Mouse (Mus musculus) hindbrain, embryonic 15.5 days (tissue): ENCODE data around the gene Syt12. TPM values are rescaled to one million over a fixed set of nuclear protein-coding genes. Genes with fewer than 3 reads are reported as not detected.

Source experiments
- ATAC-seq: fragments of 200-750 bp; cut with Nextera tagmentation; 2 replicates; pipeline ENCODE4 v1.8.0; 2017; ENCODE audit warnings: low read depth, moderate number of reproducible peaks, moderate TSS enrichment; ENCODE audit not compliant: low FRiP score
- H3K27ac ChIP-seq: fragments of 300-500 bp; sonication (generic); replicated peaks from 2 replicates; pipeline ENCODE4 v1.5.1; 2015; ENCODE audit warnings: mild to moderate bottlenecking, inconsistent platforms
- H3K27me3 ChIP-seq: fragments of 300-500 bp; sonication (generic); 2 replicates; pipeline ENCODE4 v1.6.1; 2015; ENCODE audit warnings: control low read depth, inconsistent platforms
- H3K36me3 ChIP-seq: fragments of 300-500 bp; sonication (generic); 2 replicates; pipeline ENCODE4 v1.6.1; 2015; ENCODE audit warnings: control low read depth, inconsistent platforms
- H3K4me1 ChIP-seq: fragments of 300-500 bp; sonication (generic); replicated peaks from 2 replicates; pipeline ENCODE4 v1.6.1; 2015; ENCODE audit warnings: control low read depth, inconsistent platforms
- H3K4me2 ChIP-seq: fragments of 300-500 bp; sonication (generic); 2 replicates; pipeline ENCODE4 v1.6.1; 2015; ENCODE audit warnings: moderate library complexity, mild to moderate bottlenecking, inconsistent platforms
- H3K4me3 ChIP-seq: fragments of 300-500 bp; sonication (generic); 2 replicates; pipeline ENCODE4 v1.5.1; 2015; ENCODE audit warnings: mild to moderate bottlenecking, inconsistent platforms
- H3K9ac ChIP-seq: fragments of 300-500 bp; sonication (generic); 2 replicates; pipeline ENCODE4 v1.6.1; 2015; ENCODE audit warnings: inconsistent platforms
- H3K9me3 ChIP-seq: fragments of 300-500 bp; sonication (generic); 2 replicates; pipeline ENCODE4 v1.6.1; 2016; ENCODE audit warnings: control low read depth, inconsistent platforms
- WGBS: fragments of 180-500 bp; shearing (Covaris S2); methylation state at CpG from one replicate; pipeline ENCODE4 v1.1.7; 2015; 5-methylcytosine and 5-hydroxymethylcytosine counted together
- polyA plus RNA-seq: library from polyadenylated mRNA; unstranded; fragments of >200 nt; fragmentation: Nextera tagmentation; extraction: Ambion mirVana; gene quantifications from 2 replicates; pipeline ENCODE4 v1.2.1, GENCODE M21; 2015

Syt12 gene
- polyA plus RNA-seq, 1 experiment from 2014 or later, result 5.6 TPM

DNA sequence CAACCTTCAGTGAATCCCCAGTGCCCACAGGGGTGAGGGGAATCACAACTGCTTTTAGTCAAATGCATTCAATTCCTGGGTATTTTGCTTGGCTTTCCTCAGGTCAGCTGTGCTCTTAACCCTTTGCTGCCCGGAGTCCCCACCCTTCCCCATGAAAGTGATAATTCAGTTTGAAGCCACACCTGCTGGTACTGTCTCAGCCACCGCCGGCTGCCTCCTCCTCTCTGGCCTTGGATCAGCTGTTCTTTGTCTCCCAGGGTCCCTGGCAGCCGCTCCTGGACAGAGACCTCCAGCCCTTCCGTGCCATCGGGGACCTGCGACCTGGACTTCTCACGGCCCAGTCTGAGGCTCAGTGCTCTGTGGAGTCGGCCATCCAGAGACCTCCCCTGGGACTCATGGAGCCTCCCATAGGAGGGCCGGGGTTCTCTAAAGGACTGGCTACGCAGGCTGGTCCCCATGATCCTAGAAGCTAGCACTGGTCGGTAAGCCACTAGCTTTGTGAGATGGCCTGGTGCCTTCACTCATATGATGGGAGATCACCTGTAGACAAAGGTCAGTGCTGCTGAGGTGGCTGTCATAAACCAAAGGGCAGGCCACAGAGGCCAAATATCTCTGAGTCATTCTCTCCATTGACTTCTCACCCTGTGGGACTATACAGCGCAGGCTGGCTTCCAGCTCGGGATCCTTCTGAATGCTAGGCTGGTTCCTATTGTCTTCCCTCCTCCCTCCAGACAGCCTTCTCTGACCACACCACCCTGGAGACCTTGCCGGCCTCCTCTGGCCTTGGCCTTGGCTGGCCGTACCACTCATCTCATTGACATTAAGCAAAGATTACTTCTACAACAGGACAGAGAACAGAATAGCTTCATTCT is 21.1 kb upstream of the Syt12 start, which contains the start of gene 2010003K11Rik:
Gene 2010003K11Rik (minus strand): TSS at position 522 of the 872 bp plus-strand sequence.
- no peak within 1 kb of the TSS for H3K27ac ChIP-seq
- H3K9me3 ChIP-seq, result no peaks in the 10 kb centered on the region

DNA sequence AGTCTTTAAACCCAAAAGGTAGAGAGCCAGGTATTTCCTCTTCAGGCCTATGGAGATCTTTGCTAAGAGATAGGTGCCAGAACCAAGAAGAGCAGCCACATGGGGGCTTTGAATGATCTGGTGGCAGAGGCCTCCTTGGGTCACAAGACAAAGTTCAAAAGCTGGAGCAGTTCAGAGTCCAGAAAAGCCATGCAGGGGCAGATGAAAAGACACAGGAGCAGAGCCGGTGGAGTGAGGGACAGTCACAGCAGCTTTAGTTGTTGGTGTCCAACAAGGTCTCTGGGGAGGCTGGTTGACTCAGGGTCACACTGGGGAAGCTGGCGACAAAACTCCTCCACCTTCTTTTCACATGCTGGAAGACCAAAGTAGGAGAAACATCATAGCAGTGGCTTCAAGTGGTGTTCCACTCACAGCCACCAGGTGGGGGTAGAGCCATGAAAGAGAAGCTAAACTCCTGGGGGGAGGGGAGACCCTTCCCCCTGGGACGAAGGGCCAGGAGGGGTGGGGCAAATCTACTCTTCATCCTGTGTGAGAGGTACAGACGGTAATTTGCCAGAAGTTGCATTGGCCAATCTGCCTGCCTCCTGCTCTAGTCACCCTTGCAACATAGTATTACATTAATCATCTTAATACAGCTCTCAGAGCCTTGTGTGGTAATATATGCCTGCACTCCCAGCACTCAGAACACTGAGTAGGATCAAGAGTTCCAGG is 20.2 kb upstream of the Syt12 start:
- peaks cover 15% of the 10 kb centered on the region for H3K4me1 ChIP-seq
- H3K36me3 ChIP-seq, result no peaks in the 10 kb centered on the region
- H3K9ac ChIP-seq, result no peak overlapping the region
- H3K27ac ChIP-seq, result no peak overlapping the region
- peak; percentile 67 for ATAC-seq
- 0 out of 2 replicates have a peak overlapping the region, but pooled peaks have one; percentile 26 for H3K4me2 ChIP-seq
- H3K27me3 ChIP-seq, result no peaks in the 10 kb centered on the region
- no peak overlapping the region for H3K4me3 ChIP-seq
- 8% methylated on average over 4 of the region's 4 CpGs for WGBS
- no peaks in the 10 kb centered on the region for H3K9me3 ChIP-seq

More for the DNA sequence above, 21.1 kb upstream of the Syt12 start, which contains the start of gene 2010003K11Rik:
- 51% methylated on average over 16 of the region's 16 CpGs for WGBS
- H3K4me2 ChIP-seq, result 0 out of 2 replicates have a peak within 1 kb of the TSS, but pooled peaks have one; percentile 26
- no peak within 1 kb of the TSS for H3K4me3 ChIP-seq
- H3K36me3 ChIP-seq, result no peaks in the 10 kb centered on the region
- no peak within 1 kb of the TSS for H3K9ac ChIP-seq
- H3K27me3 ChIP-seq, result no peaks in the 10 kb centered on the region
- peaks cover 9% of the 10 kb centered on the region for H3K4me1 ChIP-seq
- ATAC-seq, result no peak

DNA sequence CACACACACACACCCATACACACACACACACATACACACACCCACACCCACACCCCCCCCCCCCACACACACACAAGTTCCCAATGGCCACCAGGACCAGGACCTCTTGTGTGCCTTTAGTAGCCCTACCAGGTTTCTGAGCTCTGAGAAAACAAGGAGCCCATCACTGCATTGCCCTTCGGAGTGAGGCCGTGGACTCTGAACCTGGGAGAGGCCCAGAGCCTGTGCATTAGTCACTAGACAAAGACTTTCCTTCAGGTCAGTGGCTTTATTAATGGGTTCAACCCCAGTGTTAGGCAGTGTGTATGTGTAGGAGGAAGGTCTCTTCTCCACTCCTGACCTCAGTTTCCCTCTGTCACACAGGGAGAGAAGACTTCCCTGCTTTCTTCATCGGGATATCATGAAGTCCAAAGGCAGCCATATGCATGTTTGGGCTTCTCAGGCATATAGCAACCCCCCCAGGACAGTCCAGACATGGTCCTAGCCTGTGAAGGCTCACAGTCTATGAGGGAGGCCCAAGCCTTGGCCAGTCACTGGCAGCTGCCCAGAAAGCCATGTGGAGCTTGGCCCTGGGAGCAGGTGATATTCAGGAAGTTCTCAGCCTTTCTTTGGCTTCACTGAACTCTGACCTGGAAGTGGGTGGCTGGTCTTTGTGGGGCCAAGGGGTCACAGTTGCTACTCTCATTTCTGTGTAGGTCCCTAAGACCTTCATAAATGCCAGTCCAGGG is 19.5 kb upstream of the Syt12 start:
- Histone ChIP-seq H3K9me3 (no peaks in the 10 kb centered on the region), H3K27ac (no peak overlapping the region), H3K9ac (no peak overlapping the region), H3K36me3 (no peaks in the 10 kb centered on the region), H3K4me3 (no peak overlapping the region), H3K4me2 (no peak overlapping the region), H3K27me3 (no peaks in the 10 kb centered on the region), H3K4me1 (peaks cover 15% of the 10 kb centered on the region)
- no peak for ATAC-seq
- WGBS, result 85% methylated on average over 3 of the region's 3 CpGs

DNA sequence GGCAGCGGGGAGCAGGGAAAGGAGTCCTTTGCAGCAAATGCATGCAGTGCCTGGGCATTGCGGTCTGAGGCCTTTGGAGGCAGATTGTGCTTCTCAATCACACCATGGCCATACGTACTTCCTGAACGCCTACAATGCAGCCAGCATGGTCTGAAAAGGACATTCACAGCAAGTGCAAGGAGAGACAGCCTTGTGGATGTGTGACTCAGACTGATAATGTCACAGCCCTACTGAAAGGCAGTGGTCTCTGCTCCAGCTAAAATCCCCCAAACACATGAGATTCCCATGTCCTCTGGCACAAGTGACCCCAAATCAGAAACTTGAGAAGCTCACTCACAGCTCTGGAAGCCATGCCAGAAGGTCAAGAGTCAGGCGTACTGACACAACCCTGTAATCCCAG is 18.6 kb upstream of the Syt12 start:
- Histone ChIP-seq H3K27me3 (no peaks in the 10 kb centered on the region), H3K9ac (no peak overlapping the region), H3K27ac (no peak overlapping the region), H3K36me3 (no peaks in the 10 kb centered on the region), H3K9me3 (no peaks in the 10 kb centered on the region), H3K4me1 (peaks cover 15% of the 10 kb centered on the region), H3K4me3 (no peak overlapping the region), H3K4me2 (no peak overlapping the region)
- 85% methylated on average over 5 of the region's 5 CpGs for WGBS
- no peak for ATAC-seq

DNA sequence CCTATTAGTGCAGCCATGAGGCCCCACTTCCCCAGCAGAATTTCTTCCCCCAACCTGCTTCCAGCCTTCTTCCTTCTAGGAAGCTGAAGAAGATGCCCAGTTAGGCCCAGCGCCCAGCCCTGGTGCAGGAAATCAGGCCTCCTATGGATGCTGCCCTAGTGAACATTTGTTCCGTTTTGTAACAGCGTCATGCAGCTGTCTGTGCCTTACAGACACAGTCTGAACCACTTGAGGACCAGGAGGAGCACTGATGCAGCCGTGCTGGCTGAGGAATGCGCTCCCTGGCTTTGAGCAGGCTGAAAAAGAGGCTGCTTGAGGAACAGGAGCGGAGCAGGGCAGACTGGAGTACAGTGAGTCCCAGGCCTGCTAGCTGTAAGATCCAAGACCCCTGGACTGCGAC is 17.5 kb upstream of the Syt12 start:
- no peak for ATAC-seq
- H3K4me3 ChIP-seq, result no peak overlapping the region
- 76% methylated on average over 7 of the region's 7 CpGs for WGBS
- no peak overlapping the region for H3K9ac ChIP-seq
- no peaks in the 10 kb centered on the region for H3K9me3 ChIP-seq
- no peaks in the 10 kb centered on the region for H3K27me3 ChIP-seq
- H3K27ac ChIP-seq, result no peak overlapping the region
- no peak overlapping the region for H3K4me2 ChIP-seq
- H3K4me1 ChIP-seq, result peaks cover 15% of the 10 kb centered on the region
- no peaks in the 10 kb centered on the region for H3K36me3 ChIP-seq

DNA sequence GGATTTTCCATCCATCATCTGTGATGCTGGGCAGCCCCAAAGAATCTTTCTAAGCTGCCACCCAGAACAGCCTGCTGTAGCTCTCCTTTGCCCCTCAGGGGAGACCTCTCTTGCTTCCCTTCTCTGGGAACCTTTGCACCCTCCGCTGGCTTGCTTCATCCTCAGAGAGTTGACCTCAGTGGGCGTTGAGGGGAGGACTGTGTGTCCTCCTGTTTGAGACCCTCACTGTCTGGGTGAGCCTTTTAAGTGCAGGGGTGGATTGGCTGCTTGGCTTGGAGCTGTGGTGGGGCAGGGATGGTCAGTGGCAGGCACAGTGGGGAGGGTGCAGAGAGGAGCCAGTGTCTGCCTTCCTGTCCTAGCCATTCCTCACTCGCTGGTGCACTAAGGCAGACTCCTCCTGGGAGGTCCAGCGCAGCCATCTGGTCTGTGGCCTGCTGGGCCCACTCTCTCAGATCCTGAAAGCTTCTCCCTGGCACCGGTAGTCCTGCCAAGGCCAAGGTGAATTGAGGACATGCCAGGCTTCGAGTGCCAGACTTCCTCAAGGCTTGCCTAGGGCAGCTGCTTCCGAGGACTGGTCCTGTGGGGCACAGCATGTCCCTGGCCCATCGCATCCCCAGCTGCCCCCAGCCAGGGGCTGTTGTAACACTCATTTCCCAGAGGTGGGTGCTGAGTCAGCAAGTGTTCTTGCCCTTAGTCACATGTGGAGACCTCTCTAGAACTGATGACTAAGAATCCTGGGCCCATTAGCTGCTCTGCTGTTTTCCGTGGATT is 15.5 kb upstream of the Syt12 start:
- Histone ChIP-seq H3K27me3 (no peaks in the 10 kb centered on the region), H3K4me2 (no peak overlapping the region), H3K9ac (no peak overlapping the region), H3K4me3 (no peak overlapping the region), H3K4me1 (peaks cover 8% of the 10 kb centered on the region), H3K9me3 (no peaks in the 10 kb centered on the region), H3K27ac (no peak overlapping the region), H3K36me3 (no peaks in the 10 kb centered on the region)
- 51% methylated on average over 9 of the region's 9 CpGs for WGBS
- ATAC-seq, result peak; percentile 48; the same call in 1 of the 2 replicates

DNA sequence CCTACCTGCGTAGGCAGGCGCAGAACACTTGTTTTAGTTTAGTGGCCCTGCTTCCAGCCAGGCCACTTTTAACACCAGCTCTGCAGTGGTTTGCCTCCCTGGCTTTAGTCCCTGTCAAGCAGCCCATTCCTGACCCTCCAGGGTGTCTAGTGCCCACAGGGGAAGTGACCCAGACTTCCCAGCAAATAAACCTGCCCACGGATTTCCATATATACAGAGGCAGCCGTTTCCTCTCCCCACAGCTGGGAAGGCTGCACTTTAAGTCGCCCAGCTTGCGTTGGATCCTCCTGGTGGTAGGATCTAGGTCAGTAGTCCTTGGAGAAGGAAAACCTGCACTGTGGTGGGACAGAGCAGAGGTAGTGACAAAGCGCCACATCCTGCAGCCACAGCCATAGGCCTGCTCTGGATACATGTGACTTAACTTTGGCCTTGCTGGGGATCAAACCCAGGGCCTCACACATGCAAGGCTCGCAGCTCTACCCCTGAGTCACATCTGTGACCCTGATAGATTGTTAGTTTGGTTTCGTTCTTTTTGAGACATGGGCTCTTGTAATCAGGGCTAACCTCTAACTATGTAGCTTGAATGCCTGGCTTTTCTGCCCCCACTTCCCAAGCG is 13.9 kb upstream of the Syt12 start:
- Histone ChIP-seq H3K4me1 (peaks cover 6% of the 10 kb centered on the region; the same call in 1 of the 2 replicates), H3K27me3 (no peaks in the 10 kb centered on the region), H3K27ac (no peak overlapping the region), H3K4me2 (no peak overlapping the region), H3K36me3 (no peaks in the 10 kb centered on the region), H3K4me3 (no peak overlapping the region), H3K9me3 (no peaks in the 10 kb centered on the region), H3K9ac (no peak overlapping the region)
- WGBS, result 69% methylated on average over 10 of the region's 10 CpGs
- ATAC-seq, result no peak

DNA sequence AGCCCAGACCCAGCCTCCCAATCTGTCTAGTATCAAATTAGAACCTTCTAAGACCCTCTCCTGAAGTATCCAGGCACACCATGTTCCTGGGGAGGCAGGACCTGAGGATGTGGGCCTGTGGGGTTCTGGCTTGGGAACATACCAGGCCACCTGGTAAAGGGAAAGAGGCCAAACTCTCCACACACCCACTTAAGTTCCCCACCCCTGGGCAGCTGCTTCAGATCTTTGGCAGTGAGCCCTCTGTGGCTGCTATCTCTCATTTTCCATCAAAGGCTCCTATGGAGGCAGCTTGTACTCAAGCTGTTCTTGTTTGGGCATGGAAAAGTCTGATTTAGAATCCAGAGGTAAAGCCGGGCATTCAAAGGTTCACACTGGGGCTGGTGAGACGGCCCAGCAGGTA is 10.6 kb upstream of the Syt12 start:
- H3K27me3 ChIP-seq, result no peaks in the 10 kb centered on the region
- peaks cover 5% of the 10 kb centered on the region; the same call in 1 of the 2 replicates for H3K4me1 ChIP-seq
- no peaks in the 10 kb centered on the region for H3K9me3 ChIP-seq
- 79% methylated on average over 2 of the region's 2 CpGs for WGBS
- H3K9ac ChIP-seq, result no peak overlapping the region
- H3K4me3 ChIP-seq, result no peak overlapping the region
- H3K4me2 ChIP-seq, result no peak overlapping the region
- H3K27ac ChIP-seq, result no peak overlapping the region
- no peak for ATAC-seq
- no peaks in the 10 kb centered on the region for H3K36me3 ChIP-seq

DNA sequence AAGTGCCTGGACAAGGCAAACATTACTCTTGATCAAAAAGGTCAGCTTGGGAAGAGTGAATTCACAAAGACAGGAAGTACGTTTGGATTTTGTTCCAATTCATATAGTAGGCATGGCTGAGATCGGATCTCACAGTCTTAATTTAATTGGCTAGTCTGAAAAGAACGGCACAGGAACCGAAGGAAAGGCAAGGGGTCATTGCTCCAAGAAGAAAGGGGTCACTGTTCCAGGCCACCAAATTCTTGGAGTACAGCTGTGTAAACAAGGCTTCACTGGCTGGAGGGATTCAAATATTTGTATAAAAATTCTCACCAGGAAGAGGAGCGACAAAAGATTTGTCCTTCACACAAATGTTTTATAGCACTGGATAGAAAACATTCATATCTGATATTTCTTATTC is 7.8 kb upstream of the Syt12 start:
- no peaks in the 10 kb centered on the region for H3K36me3 ChIP-seq
- H3K27ac ChIP-seq, result no peak overlapping the region
- H3K9ac ChIP-seq, result no peak overlapping the region
- no peak for ATAC-seq
- H3K4me3 ChIP-seq, result no peak overlapping the region
- H3K27me3 ChIP-seq, result no peaks in the 10 kb centered on the region
- WGBS, result 59% methylated on average over 5 of the region's 5 CpGs
- H3K4me2 ChIP-seq, result no peak overlapping the region
- no peaks in the 10 kb centered on the region for H3K9me3 ChIP-seq
- no peaks in the 10 kb centered on the region for H3K4me1 ChIP-seq

DNA sequence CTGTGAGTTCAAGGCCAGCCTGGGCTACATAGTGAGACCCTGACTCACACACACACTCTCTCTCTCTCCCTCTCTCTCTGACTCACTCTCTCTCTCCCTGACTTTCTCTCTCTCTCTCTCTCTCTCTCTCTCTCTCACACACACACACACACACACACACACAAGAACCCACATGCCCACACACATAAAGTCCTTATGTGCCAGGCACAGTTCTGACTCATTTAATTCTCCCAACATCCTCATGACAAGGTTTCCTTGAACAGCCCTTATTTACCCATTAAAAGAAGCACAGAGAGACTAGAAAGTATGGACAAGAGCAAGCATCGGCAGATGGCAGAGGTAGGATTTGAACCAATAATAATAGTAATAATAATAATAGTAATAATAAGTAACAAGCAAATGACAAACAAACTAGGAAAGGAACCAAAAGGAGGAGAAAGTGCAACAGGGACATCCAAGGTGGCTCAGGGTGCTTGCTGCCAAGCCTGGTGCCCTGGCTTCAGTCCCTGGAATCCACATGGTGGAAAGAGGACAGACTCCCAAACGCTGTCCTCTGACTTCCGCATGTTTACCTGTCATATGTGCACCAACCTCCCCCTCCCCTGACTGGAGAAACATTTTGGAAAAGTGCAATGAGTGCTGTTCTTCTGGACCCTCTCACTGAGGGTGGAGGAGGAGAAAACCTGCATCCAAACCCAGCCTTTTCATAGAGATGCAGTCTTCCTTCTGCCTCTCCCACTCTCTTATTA is 5.0 kb upstream of the Syt12 start:
- Histone ChIP-seq H3K4me2 (no peak overlapping the region), H3K4me3 (no peak overlapping the region), H3K4me1 (peaks cover 2% of the 10 kb centered on the region), H3K36me3 (no peaks in the 10 kb centered on the region), H3K27me3 (peaks cover 5% of the 10 kb centered on the region), H3K27ac (no peak overlapping the region), H3K9ac (no peak overlapping the region), H3K9me3 (no peaks in the 10 kb centered on the region)
- 95% methylated on average over 3 of the region's 3 CpGs for WGBS
- ATAC-seq, result no peak
